Mouse (Mus musculus): ENCODE data around the gene Fkbp10.

DNA sequence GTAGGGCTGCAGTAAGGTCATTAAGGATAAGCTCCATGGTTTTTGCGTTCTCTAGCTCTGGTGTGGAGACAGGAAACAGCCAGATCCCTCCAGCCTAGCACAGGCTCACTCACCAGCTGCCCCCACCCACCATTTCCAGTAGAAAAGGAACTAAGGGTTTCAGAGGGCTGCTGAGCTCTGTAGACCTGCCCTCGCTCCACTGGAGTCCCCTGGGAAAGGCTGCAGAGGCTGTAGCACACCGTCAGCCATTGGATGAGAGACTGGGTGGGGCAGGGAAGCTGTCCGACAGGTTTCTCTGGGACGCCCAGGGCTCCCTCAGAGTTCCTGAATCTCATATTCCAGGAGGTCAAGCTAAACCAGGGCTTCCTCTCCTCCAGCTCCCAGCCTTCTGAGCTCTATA, 28.9 kb upstream of the Fkbp10 start:
- TF ChIP-seq CTCF (IDR thresholded peaks at IDR 0.05; ENCODE audit: extremely low read depth, insufficient read depth, insufficient read length, insufficient replicate concordance) (no peak), POLR2A (IDR thresholded peaks at IDR 0.05; ENCODE audit: low read depth, low read length) (no peak)

Data from spleen, adult 2 months (tissue).